Mouse (Mus musculus) liver, postnatal 0 days (tissue): ENCODE measurements around the gene Car2. TPM values are rescaled to one million over a fixed set of nuclear protein-coding genes. Genes with fewer than 3 reads are reported as not detected.

Experiments
- ATAC-seq: fragments of 200-750 bp; cut with Nextera tagmentation; 2 replicates; pipeline ENCODE4 v1.8.0; 2017; ENCODE audit warnings: mild to moderate bottlenecking, moderate library complexity
- DNase-seq: peaks from one replicate; pipeline ENCODE4 v3.0.0-alpha.2; 2016
- H3K27ac ChIP-seq: fragments of 300-500 bp; sonication (generic); 2 replicates; pipeline ENCODE4 v1.5.1; 2014; ENCODE audit warnings: antibody characterized with exemption, moderate library complexity, mild to moderate bottlenecking, low read depth
- H3K27me3 ChIP-seq: fragments of 300-500 bp; sonication (generic); 2 replicates; pipeline ENCODE4 v1.6.1; 2014; ENCODE audit warnings: low read length, control low read depth, mixed read lengths; ENCODE audit not compliant: insufficient read depth
- H3K36me3 ChIP-seq: fragments of 300-500 bp; sonication (generic); replicated peaks from 2 replicates; pipeline ENCODE4 v1.6.1; 2014; ENCODE audit warnings: mild to moderate bottlenecking, control low read depth, low read length, moderate library complexity, mixed read lengths; ENCODE audit not compliant: insufficient read depth
- H3K4me1 ChIP-seq: fragments of 300-500 bp; sonication (generic); 2 replicates; pipeline ENCODE4 v1.6.1; 2014; ENCODE audit warnings: antibody characterized with exemption, mild to moderate bottlenecking, control low read depth; ENCODE audit not compliant: insufficient read depth
- H3K4me2 ChIP-seq: fragments of 300-500 bp; sonication (generic); 2 replicates; pipeline ENCODE4 v1.6.1; 2014; ENCODE audit warnings: low read depth, mild to moderate bottlenecking, low read length, moderate library complexity, mixed read lengths
- H3K4me3 ChIP-seq: fragments of 300-500 bp; sonication (generic); 2 replicates; pipeline ENCODE4 v1.5.1; 2014; ENCODE audit warnings: low read depth, low read length
- H3K9ac ChIP-seq: fragments of 300-500 bp; sonication (generic); replicated peaks from 2 replicates; pipeline ENCODE4 v1.6.1; 2014; ENCODE audit warnings: mild to moderate bottlenecking, moderate library complexity
- H3K9me3 ChIP-seq: fragments of 300-500 bp; sonication (generic); 2 replicates; pipeline ENCODE4 v1.6.1; 2016; ENCODE audit warnings: mild to moderate bottlenecking, control low read depth, low read length, mixed read lengths
- CTCF ChIP-seq: sonication (generic); IDR thresholded peaks from 2 replicates; pipeline ENCODE4 v1.5.1; 2016; ENCODE audit warnings: antibody characterized with exemption, low read depth
- EP300 ChIP-seq: IDR thresholded peaks from 2 replicates; pipeline ENCODE4 v1.6.1; 2016; ENCODE audit warnings: antibody characterized with exemption, low read depth, mild to moderate bottlenecking
- WGBS: fragments of 180-500 bp; shearing (Covaris S2); extraction: QIAGEN DNeasy Blood & Tissue Kit; methylation state at CpG from one replicate; pipeline ENCODE4 v1.1.7; 2014; ENCODE audit not compliant: insufficient replicate concordance; 5-methylcytosine and 5-hydroxymethylcytosine counted together
- polyA plus RNA-seq: library from polyadenylated mRNA; unstranded; fragments of >200 nt; fragmentation: Nextera tagmentation; extraction: Ambion mirVana; gene quantifications from 2 replicates; pipeline ENCODE4 v1.2.1, GENCODE M21; 2015

Gene Car2
- polyA plus RNA-seq, 1 experiment from 2014 or later, result 980 TPM

- H3K4me2 ChIP-seq, result peak overlapping the region; percentile 84
- ATAC-seq, result no peak
- no peaks in the 10 kb centered on the region for H3K9me3 ChIP-seq
- TF ChIP-seq EP300, result no peak
- no peak for TF ChIP-seq CTCF
- no peak for DNase-seq
- H3K9ac ChIP-seq, result peak overlapping the region; percentile 90
- H3K4me3 ChIP-seq, result peak overlapping the region; percentile 88
- H3K27ac ChIP-seq, result peak overlapping the region; percentile 97
- no peaks in the 10 kb centered on the region for H3K27me3 ChIP-seq
- peaks cover 23% of the 10 kb centered on the region for H3K36me3 ChIP-seq
- H3K4me1 ChIP-seq, result no peaks in the 10 kb centered on the region
- 35% methylated on average over 2 of the region's 2 CpGs for WGBS
Measured at GRCm38 (mm10) chr3:14889085-14889484, 3.0 kb downstream of the Car2 start.

- H3K27me3 ChIP-seq, result no peaks in the 10 kb centered on the region
- no peaks in the 10 kb centered on the region for H3K9me3 ChIP-seq
- TF ChIP-seq EP300 (peak; percentile 58), CTCF (no peak)
- peaks cover 29% of the 10 kb centered on the region for H3K36me3 ChIP-seq
- WGBS, result 39% methylated on average over 4 of the region's 4 CpGs
- no peaks in the 10 kb centered on the region for H3K4me1 ChIP-seq
- H3K9ac ChIP-seq, result peak overlapping the region; percentile 90
- H3K27ac ChIP-seq, result peak overlapping the region; percentile 97
- peak overlapping the region; percentile 88 for H3K4me3 ChIP-seq
- H3K4me2 ChIP-seq, result peak overlapping the region; percentile 84
- DNase-seq (no peak), ATAC-seq (no peak)
Measured at GRCm38 (mm10) chr3:14889716-14890409, 3.8 kb downstream of the Car2 start.

GRCm38 (mm10) chr3:14892991-14893390, 6.9 kb downstream of the Car2 start:
- 54% methylated on average over 3 of the region's 3 CpGs for WGBS
- no peaks in the 10 kb centered on the region for H3K9me3 ChIP-seq
- peaks cover 55% of the 10 kb centered on the region for H3K36me3 ChIP-seq
- H3K9ac ChIP-seq, result no peak overlapping the region
- no peak for ATAC-seq
- H3K4me2 ChIP-seq, result peak overlapping the region; percentile 60
- H3K27me3 ChIP-seq, result no peaks in the 10 kb centered on the region
- TF ChIP-seq EP300 (no peak), CTCF (no peak)
- no peak overlapping the region for H3K27ac ChIP-seq
- 0 out of 2 replicates have a peak overlapping the region, but pooled peaks have one; percentile 4 for H3K4me3 ChIP-seq
- DNase-seq, result no peak
- no peaks in the 10 kb centered on the region for H3K4me1 ChIP-seq

- no peak for DNase-seq
- Histone ChIP-seq H3K9ac (no peak overlapping the region), H3K27me3 (no peaks in the 10 kb centered on the region), H3K27ac (no peak overlapping the region), H3K4me1 (no peaks in the 10 kb centered on the region), H3K9me3 (no peaks in the 10 kb centered on the region), H3K36me3 (peaks cover 59% of the 10 kb centered on the region), H3K4me3 (no peak overlapping the region), H3K4me2 (no peak overlapping the region)
- no peak for TF ChIP-seq CTCF
- TF ChIP-seq EP300, result no peak
- no peak for ATAC-seq
- 63% methylated on average over 5 of the region's 5 CpGs for WGBS
Measured at GRCm38 (mm10) chr3:14893700-14894099, 7.6 kb downstream of the Car2 start.

- no peak overlapping the region for H3K27ac ChIP-seq
- H3K9ac ChIP-seq, result no peak overlapping the region
- H3K4me1 ChIP-seq, result no peaks in the 10 kb centered on the region
- H3K27me3 ChIP-seq, result no peaks in the 10 kb centered on the region
- peaks cover 60% of the 10 kb centered on the region for H3K36me3 ChIP-seq
- DNase-seq (no peak), ATAC-seq (no peak)
- WGBS, result 92% methylated on average over 3 of the region's 3 CpGs
- H3K9me3 ChIP-seq, result no peaks in the 10 kb centered on the region
- no peak overlapping the region for H3K4me2 ChIP-seq
- TF ChIP-seq EP300 (no peak), CTCF (no peak)
- no peak overlapping the region for H3K4me3 ChIP-seq
Measured at GRCm38 (mm10) chr3:14895333-14895732, 9.3 kb downstream of the Car2 start.

GRCm38 (mm10) chr3:14897770-14898169, 11.7 kb downstream of the Car2 start:
- Histone ChIP-seq H3K4me1 (no peaks in the 10 kb centered on the region), H3K36me3 (peaks cover 78% of the 10 kb centered on the region), H3K4me2 (no peak overlapping the region), H3K27ac (no peak overlapping the region), H3K9me3 (no peaks in the 10 kb centered on the region), H3K27me3 (no peaks in the 10 kb centered on the region), H3K4me3 (no peak overlapping the region), H3K9ac (no peak overlapping the region)
- WGBS, result 81% methylated on average over 6 of the region's 6 CpGs
- DNase-seq (no peak), ATAC-seq (no peak)
- no peak for TF ChIP-seq CTCF
- no peak for TF ChIP-seq EP300

- 89% methylated on average over 3 of the region's 3 CpGs for WGBS
- no peak overlapping the region for H3K4me2 ChIP-seq
- H3K4me3 ChIP-seq, result no peak overlapping the region
- ATAC-seq (no peak), DNase-seq (no peak)
- H3K27ac ChIP-seq, result no peak overlapping the region
- H3K36me3 ChIP-seq, result peaks cover 46% of the 10 kb centered on the region
- no peak overlapping the region for H3K9ac ChIP-seq
- TF ChIP-seq EP300 (no peak), CTCF (no peak)
- H3K9me3 ChIP-seq, result no peaks in the 10 kb centered on the region
- no peaks in the 10 kb centered on the region for H3K4me1 ChIP-seq
- H3K27me3 ChIP-seq, result no peaks in the 10 kb centered on the region
Measured at GRCm38 (mm10) chr3:14903380-14903779, 17.3 kb downstream of the Car2 start.
